Mouse (Mus musculus): Measurements from ENCODE around the gene Pax1. TPM values are rescaled to one million over a fixed set of nuclear protein-coding genes. Genes with fewer than 3 reads are reported as not detected.

The Pax1 gene
- polyA plus RNA-seq, 1 experiment from 2014 or later = 0.07 TPM

DNA sequence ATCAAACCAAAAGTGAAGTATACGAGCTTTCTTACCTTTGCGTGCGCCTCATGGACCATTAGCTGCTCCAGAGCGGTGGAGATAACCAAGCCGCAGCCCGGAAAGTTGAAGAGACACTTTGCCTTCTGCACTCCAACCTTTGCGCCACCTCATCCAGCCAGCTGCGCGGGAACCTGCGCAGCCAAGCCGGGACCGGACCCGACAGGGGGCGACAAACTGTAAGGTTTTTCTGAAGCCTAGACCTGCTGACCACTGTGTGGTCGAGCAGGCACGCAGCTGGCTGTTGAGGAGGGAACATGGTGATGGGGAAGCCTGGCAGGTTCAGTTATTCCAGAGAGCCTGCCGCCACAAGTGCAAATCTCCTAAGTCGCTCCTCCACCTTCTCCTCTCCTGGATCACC lies 591 bp downstream of the Pax1 start:
- Histone ChIP-seq H3K4me3 (ENCODE audit: low read length) (no peak overlapping the region), H3K9me3 (ENCODE audit: low read length) (no peaks in the 10 kb centered on the region), H3K9ac (replicated peaks; ENCODE audit: low read length) (no peak overlapping the region), H3K36me3 (ENCODE audit: insufficient read depth, low read length) (no peaks in the 10 kb centered on the region), H3K27ac (ENCODE audit: low read length) (no peak overlapping the region), H3K27me3 (ENCODE audit: insufficient read depth, low read length) (peaks cover 97% of the 10 kb centered on the region), H3K4me1 (ENCODE audit: insufficient read depth, low read length) (peaks cover 18% of the 10 kb centered on the region), H3K4me2 (replicated peaks; ENCODE audit: low read depth, low read length) (peak overlapping the region; percentile 12; the same call in 1 of the 2 replicates)
- under 1% methylated on average over 18 of the region's 18 CpGs for WGBS
- ATAC-seq (ENCODE audit: low FRiP score, low TSS enrichment) = peak; percentile 69

DNA sequence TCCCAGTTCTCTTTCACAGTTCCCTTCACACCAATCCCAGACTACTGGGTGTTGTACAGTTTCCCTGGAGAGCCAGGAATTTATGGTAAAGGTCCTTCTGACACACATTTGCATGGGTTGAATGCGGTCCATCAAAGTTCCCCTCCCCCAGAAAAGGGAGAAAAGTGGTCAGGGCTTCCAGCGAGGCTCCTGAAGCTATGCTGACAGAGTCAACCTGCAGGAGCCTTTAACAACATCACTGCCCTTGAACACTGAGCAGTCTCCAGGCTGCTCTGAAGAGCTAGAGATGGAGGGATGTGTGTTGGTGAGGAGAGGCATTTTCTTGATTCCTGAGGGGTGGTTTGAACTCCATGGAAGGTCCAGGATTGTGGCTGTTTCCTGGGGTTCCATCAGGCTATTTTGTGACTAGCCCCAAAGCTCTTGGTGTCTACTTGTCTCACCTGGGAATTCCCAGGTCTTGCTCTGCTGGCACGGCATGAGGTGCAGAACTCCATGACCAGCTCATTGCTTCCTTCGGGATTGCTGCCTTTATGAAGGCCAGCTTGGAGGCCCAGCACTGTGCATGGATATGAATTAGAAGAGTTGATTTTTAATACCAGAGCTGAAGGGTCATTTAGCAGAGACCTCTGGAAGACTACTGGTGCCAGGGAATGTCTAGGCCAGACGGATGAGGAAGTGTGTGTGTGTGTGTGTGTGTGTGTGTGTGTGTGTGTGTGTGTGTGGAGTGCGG lies 1.8 kb downstream of the Pax1 start:
- no peak for ATAC-seq (ENCODE audit: low FRiP score, low TSS enrichment)
- 4% methylated on average over 6 of the region's 6 CpGs for WGBS

GRCm38 (mm10) chr2:147364198-147364597 lies 2.5 kb downstream of the Pax1 start:
- no peak overlapping the region for H3K9ac ChIP-seq (replicated peaks; ENCODE audit: low read length)
- H3K4me2 ChIP-seq (replicated peaks; ENCODE audit: low read depth, low read length) = no peak overlapping the region
- no peak for ATAC-seq (ENCODE audit: low FRiP score, low TSS enrichment)
- no peaks in the 10 kb centered on the region for H3K9me3 ChIP-seq (ENCODE audit: low read length)
- no peaks in the 10 kb centered on the region for H3K36me3 ChIP-seq (ENCODE audit: insufficient read depth, low read length)
- H3K27ac ChIP-seq (ENCODE audit: low read length) = no peak overlapping the region
- H3K4me1 ChIP-seq (ENCODE audit: insufficient read depth, low read length) = peaks cover 18% of the 10 kb centered on the region
- 3% methylated on average over 6 of the region's 6 CpGs for WGBS
- H3K4me3 ChIP-seq (ENCODE audit: low read length) = no peak overlapping the region
- H3K27me3 ChIP-seq (ENCODE audit: insufficient read depth, low read length) = peaks cover 93% of the 10 kb centered on the region

More for the DNA sequence above, 1.8 kb downstream of the Pax1 start:
- Histone ChIP-seq H3K4me2 (replicated peaks; ENCODE audit: low read depth, low read length) (no peak overlapping the region), H3K27ac (ENCODE audit: low read length) (no peak overlapping the region), H3K4me3 (ENCODE audit: low read length) (no peak overlapping the region), H3K9ac (replicated peaks; ENCODE audit: low read length) (no peak overlapping the region), H3K27me3 (ENCODE audit: insufficient read depth, low read length) (peaks cover 99% of the 10 kb centered on the region), H3K4me1 (ENCODE audit: insufficient read depth, low read length) (peaks cover 18% of the 10 kb centered on the region), H3K36me3 (ENCODE audit: insufficient read depth, low read length) (no peaks in the 10 kb centered on the region), H3K9me3 (ENCODE audit: low read length) (no peaks in the 10 kb centered on the region)

DNA sequence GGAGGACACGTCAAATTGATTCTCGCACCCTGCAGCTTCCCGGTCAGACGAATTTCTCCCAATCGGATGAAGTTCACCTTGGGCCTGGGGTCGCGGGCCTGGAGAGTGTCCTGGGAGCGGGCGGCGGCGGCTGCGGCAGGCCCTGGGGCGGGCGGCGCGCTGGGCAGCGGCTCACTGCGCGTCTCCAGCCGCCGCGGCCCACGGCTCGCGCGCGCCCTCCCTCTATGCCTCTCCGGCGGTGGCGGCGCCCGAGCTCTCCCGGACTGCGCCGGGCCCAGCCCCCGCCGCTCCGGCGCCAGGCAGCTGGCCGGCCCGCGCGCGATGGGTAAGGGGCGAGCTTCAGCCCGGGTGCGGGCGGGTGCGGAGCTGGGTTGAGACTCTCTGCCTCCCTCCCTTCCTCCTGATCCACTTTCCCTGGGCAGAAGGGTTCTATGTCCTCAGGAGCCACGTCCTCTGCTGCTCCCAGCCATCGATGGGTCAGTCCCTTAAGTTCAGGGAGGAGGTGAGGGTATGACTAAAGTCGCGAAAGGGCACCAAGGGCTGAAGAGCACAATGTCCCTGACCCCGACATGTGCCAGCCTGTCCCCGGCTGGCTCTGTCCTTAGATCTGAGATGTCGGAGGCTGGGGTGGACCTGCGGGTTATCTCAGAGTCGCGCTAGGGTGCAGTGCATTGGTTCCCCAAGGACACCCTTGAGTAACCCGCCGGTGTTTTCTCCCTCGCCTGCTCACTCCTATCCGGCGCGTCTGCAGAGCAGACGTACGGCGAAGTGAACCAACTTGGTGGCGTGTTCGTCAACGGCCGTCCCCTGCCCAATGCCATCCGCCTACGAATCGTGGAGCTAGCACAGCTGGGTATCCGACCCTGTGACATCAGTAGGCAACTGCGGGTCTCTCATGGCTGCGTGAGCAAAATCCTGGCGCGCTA lies 3.5 kb downstream of the Pax1 start:
- H3K4me3 ChIP-seq (ENCODE audit: low read length) = peak overlapping the region; percentile 35
- under 1% methylated on average over 66 of the region's 80 CpGs for WGBS
- H3K36me3 ChIP-seq (ENCODE audit: insufficient read depth, low read length) = no peaks in the 10 kb centered on the region
- H3K27ac ChIP-seq (ENCODE audit: low read length) = no peak overlapping the region
- H3K9me3 ChIP-seq (ENCODE audit: low read length) = no peaks in the 10 kb centered on the region
- no peak overlapping the region for H3K9ac ChIP-seq (replicated peaks; ENCODE audit: low read length)
- peaks cover 18% of the 10 kb centered on the region for H3K4me1 ChIP-seq (ENCODE audit: insufficient read depth, low read length)
- peaks cover 93% of the 10 kb centered on the region for H3K27me3 ChIP-seq (ENCODE audit: insufficient read depth, low read length)
- peak; percentile 69 for ATAC-seq (ENCODE audit: low FRiP score, low TSS enrichment)
- peak overlapping the region; percentile 48 for H3K4me2 ChIP-seq (replicated peaks; ENCODE audit: low read depth, low read length)

GRCm38 (mm10) chr2:147365908-147366630 lies 4.3 kb downstream of the Pax1 start:
- no peak overlapping the region for H3K27ac ChIP-seq (ENCODE audit: low read length)
- no peak overlapping the region for H3K4me3 ChIP-seq (ENCODE audit: low read length)
- peaks cover 93% of the 10 kb centered on the region for H3K27me3 ChIP-seq (ENCODE audit: insufficient read depth, low read length)
- H3K9ac ChIP-seq (replicated peaks; ENCODE audit: low read length) = no peak overlapping the region
- H3K4me1 ChIP-seq (ENCODE audit: insufficient read depth, low read length) = peaks cover 18% of the 10 kb centered on the region
- ATAC-seq (ENCODE audit: low FRiP score, low TSS enrichment) = no peak
- no peaks in the 10 kb centered on the region for H3K9me3 ChIP-seq (ENCODE audit: low read length)
- H3K36me3 ChIP-seq (ENCODE audit: insufficient read depth, low read length) = no peaks in the 10 kb centered on the region
- H3K4me2 ChIP-seq (replicated peaks; ENCODE audit: low read depth, low read length) = no peak overlapping the region
- WGBS = 1% methylated on average over 35 of the region's 36 CpGs

DNA sequence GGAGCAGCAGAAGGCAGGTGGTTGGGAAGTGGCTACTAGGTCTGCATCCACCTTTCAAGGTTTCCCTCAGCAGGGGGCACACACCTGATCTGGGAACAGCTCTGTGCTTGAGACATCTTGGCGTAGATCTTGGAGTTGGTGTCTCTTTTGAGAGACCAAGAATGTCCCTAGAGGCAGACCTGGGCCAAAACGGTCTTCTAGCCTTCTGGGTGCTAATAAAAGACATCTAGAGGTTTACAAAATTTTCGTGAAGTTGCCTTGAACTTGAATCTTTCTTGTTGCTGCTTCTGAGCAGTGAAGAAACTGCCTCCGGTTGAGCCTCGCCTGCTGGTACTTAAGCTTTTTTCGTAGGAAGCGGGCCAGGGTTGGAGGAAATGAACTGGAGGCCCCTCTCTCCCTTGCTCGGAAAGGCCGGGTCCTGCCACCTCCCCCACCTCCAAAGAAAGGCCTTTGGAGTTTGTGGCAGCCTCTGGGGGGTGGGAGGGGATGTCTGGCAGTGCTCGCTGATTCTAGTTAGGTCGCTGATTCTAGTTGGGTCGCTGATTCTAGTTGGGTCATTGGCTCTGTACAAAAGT lies 5.6 kb downstream of the Pax1 start:
- 2% methylated on average over 12 of the region's 12 CpGs for WGBS

DNA sequence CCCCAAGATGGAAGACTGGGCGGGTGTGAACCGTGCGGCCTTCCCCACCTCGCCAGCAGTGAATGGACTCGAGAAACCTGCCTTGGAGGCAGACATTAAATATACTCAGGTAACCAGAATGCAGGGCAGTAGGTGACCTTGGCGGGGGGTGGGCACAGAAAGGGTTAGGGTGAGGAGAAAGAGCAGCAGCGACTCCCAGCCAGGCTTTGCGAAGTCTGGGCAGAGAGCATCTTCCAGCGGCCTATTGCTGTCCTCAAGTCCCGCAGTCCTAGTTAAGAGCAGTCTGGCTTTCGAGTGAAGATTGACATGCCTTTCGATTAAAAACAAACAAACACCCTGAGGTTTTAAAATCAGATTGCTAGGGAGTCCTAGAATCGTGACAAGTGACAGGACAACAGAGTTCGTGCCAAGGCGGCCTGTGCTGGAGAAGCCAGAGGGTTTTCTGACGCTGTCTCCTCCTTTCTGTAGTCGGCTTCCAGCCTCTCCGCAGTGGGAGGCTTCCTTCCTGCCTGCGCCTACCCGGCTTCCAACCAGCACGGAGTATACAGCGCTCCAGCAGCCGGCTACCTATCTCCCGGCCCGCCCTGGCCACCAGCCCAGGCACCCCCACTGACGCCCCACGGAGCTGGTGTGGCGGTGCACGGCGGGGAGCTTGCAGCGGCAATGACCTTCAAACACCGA lies 6.3 kb downstream of the Pax1 start:
- Histone ChIP-seq H3K4me1 (ENCODE audit: insufficient read depth, low read length) (peaks cover 12% of the 10 kb centered on the region), H3K36me3 (ENCODE audit: insufficient read depth, low read length) (no peaks in the 10 kb centered on the region), H3K4me3 (ENCODE audit: low read length) (no peak overlapping the region), H3K4me2 (replicated peaks; ENCODE audit: low read depth, low read length) (no peak overlapping the region), H3K9ac (replicated peaks; ENCODE audit: low read length) (no peak overlapping the region), H3K9me3 (ENCODE audit: low read length) (no peaks in the 10 kb centered on the region), H3K27ac (ENCODE audit: low read length) (no peak overlapping the region), H3K27me3 (ENCODE audit: insufficient read depth, low read length) (peaks cover 92% of the 10 kb centered on the region)
- WGBS = 2% methylated on average over 32 of the region's 32 CpGs
- no peak for ATAC-seq (ENCODE audit: low FRiP score, low TSS enrichment)

More for the DNA sequence above, 5.6 kb downstream of the Pax1 start:
- no peak overlapping the region for H3K9ac ChIP-seq (replicated peaks; ENCODE audit: low read length)
- H3K4me3 ChIP-seq (ENCODE audit: low read length) = no peak overlapping the region
- ATAC-seq (ENCODE audit: low FRiP score, low TSS enrichment) = no peak
- no peak overlapping the region for H3K4me2 ChIP-seq (replicated peaks; ENCODE audit: low read depth, low read length)
- H3K36me3 ChIP-seq (ENCODE audit: insufficient read depth, low read length) = no peaks in the 10 kb centered on the region
- H3K27ac ChIP-seq (ENCODE audit: low read length) = no peak overlapping the region
- peaks cover 92% of the 10 kb centered on the region for H3K27me3 ChIP-seq (ENCODE audit: insufficient read depth, low read length)
- H3K4me1 ChIP-seq (ENCODE audit: insufficient read depth, low read length) = peaks cover 13% of the 10 kb centered on the region
- no peaks in the 10 kb centered on the region for H3K9me3 ChIP-seq (ENCODE audit: low read length)

- Histone ChIP-seq H3K4me3 (ENCODE audit: low read length) (no peak overlapping the region), H3K4me1 (ENCODE audit: insufficient read depth, low read length) (peaks cover 12% of the 10 kb centered on the region), H3K36me3 (ENCODE audit: insufficient read depth, low read length) (no peaks in the 10 kb centered on the region), H3K4me2 (replicated peaks; ENCODE audit: low read depth, low read length) (no peak overlapping the region), H3K27me3 (ENCODE audit: insufficient read depth, low read length) (peaks cover 92% of the 10 kb centered on the region), H3K9ac (replicated peaks; ENCODE audit: low read length) (no peak overlapping the region), H3K27ac (ENCODE audit: low read length) (no peak overlapping the region), H3K9me3 (ENCODE audit: low read length) (no peaks in the 10 kb centered on the region)
- ATAC-seq (ENCODE audit: low FRiP score, low TSS enrichment) = no peak
- WGBS = 2% methylated on average over 9 of the region's 9 CpGs
These were observed 7.8 kb downstream of the Pax1 start for GRCm38 (mm10) chr2:147369561-147369960.

DNA sequence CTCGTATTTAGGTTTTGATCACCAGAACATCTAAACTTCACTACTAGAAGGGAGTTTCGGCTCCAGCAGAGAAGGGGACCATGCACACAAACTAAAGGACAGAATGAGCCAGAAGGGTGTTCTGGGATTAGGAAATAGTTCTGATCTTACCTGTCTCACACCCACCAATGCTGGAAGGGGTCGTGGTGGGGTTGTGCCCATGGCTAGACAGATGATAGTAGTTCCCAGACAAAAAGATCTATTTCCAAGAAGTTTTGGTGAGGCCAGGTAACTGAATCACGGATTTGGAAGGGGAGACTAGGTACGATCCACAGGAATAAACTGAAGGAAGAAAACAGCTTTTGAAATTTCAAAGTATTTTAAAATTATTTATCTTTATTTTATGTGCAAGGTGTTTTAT lies 8.4 kb downstream of the Pax1 start:
- Histone ChIP-seq H3K36me3 (ENCODE audit: insufficient read depth, low read length) (no peaks in the 10 kb centered on the region), H3K9me3 (ENCODE audit: low read length) (no peaks in the 10 kb centered on the region), H3K4me1 (ENCODE audit: insufficient read depth, low read length) (peaks cover 10% of the 10 kb centered on the region), H3K27ac (ENCODE audit: low read length) (no peak overlapping the region), H3K4me2 (replicated peaks; ENCODE audit: low read depth, low read length) (no peak overlapping the region), H3K9ac (replicated peaks; ENCODE audit: low read length) (no peak overlapping the region), H3K4me3 (ENCODE audit: low read length) (no peak overlapping the region), H3K27me3 (ENCODE audit: insufficient read depth, low read length) (peaks cover 92% of the 10 kb centered on the region)
- ATAC-seq (ENCODE audit: low FRiP score, low TSS enrichment) = no peak
- 5% methylated on average over 5 of the region's 5 CpGs for WGBS

All from kidney, embryonic 16.5 days (tissue).